Mouse (Mus musculus) ES-E14 (cell line): Measurements from ENCODE around the gene Npff.

Experiments used
- CHD2 ChIP-seq: IDR thresholded peaks from 2 replicates; pipeline ENCODE4 v1.6.1; 2014; ENCODE audit warnings: mild to moderate bottlenecking, low read depth, low read length, inconsistent platforms
- HCFC1 ChIP-seq: IDR thresholded peaks from 2 replicates; pipeline ENCODE4 v1.6.1; 2012; ENCODE audit warnings: low read length, inconsistent platforms, borderline replicate concordance; ENCODE audit not compliant: insufficient read depth
- MAFK ChIP-seq: IDR thresholded peaks from 2 replicates; pipeline ENCODE4 v1.6.1; 2014; ENCODE audit warnings: mild to moderate bottlenecking, low read depth, low read length, inconsistent platforms; ENCODE audit not compliant: insufficient read depth
- ZC3H11A ChIP-seq: IDR thresholded peaks from 2 replicates; pipeline ENCODE4 v1.6.1; 2012; ENCODE audit warnings: low read depth, mild to moderate bottlenecking, inconsistent platforms, low read length, borderline replicate concordance
- ZNF384 ChIP-seq: IDR thresholded peaks from 2 replicates; pipeline ENCODE4 v1.6.1; 2012; ENCODE audit warnings: low read depth, low read length, inconsistent platforms

GRCm38 (mm10) chr15:102499370-102499769 is 25.4 kb downstream of the Npff start:
- TF ChIP-seq CHD2 (no peak), HCFC1 (no peak), ZNF384 (no peak), ZC3H11A (no peak), MAFK (no peak)
